In the genomic region with DNA sequence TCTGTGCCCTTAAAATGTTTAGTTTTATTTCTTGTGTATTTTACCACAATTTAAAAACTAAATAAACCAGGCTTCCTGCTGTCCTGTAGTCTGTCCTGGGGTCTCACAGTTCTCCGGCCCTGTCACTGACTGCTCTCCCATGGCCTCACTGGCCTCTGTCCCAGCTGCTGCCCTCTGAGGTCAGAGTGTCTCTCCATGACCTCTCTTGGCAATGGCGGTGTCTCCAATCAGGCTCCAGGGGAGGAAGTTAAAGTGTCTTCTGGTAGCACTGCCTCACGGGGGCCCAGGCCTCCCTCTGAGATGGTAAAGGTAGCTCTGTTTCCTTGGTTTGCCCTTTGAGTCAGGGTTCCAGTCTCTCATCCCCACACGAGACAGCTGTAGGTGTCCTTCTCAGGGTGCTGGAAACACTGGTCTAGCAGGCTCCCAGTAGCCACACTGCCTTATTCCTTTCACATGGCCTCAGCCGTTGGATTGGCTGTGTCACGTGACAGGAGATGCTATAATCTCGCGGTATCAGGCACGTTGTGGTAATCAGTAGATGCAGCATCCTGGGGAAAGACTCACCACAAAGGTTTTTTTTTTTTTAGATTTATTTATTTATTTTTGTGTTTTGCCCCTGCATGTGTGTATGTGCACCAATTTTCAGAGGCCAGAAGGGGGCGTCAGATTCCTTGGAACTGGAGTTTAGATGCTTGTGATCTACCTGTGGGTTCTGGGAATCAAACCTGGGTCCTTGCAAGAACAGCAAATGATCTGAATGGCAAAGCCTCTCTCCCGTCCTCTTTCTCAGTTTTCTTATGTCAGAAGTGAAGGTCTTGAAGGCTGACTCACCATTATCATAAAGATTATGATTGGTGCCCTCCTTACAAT, we compare ENCODE assay signal across 20 mouse cellular contexts. TPM values are rescaled to one million over a fixed set of nuclear protein-coding genes. Genes with fewer than 3 reads are reported as not detected.
DNase-seq lines count a peak whose midpoint lies in the region; ATAC-seq and TF ChIP-seq lines count a peak whose summit lies in the region.
"Had no signal": no experiment of that assay in that cellular context is flagged by ENCODE, and none has a peak within 500 bp of the region (broad histone marks: within the 10 kb centered on the region; RNA-seq: fewer than 3 reads in every experiment).

No protein-coding gene starts in this region.

- H3K27ac ChIP-seq in liver, embryonic 13.5 days, result no peak overlapping the region
- H3K27ac ChIP-seq in liver, postnatal 0 days (ENCODE audit: low read depth), result no peak overlapping the region
- H3K27ac ChIP-seq in stomach, postnatal 0 days (replicated peaks), result no peak overlapping the region
- H3K27ac ChIP-seq: forebrain, embryonic 15.5 days; midbrain, embryonic 12.5 days had no signal

- TF ChIP-seq EP300 in liver, postnatal 0 days (IDR thresholded peaks at IDR 0.05; ENCODE audit: low read depth), result no peak
- no peak for TF ChIP-seq EP300 in stomach, postnatal 0 days (optimal IDR thresholded peaks at IDR 0.05)

- 0 out of 2 replicates have a peak, but pooled peaks have one; percentile 13 for ATAC-seq in liver, embryonic 13.5 days (ENCODE audit: low read depth)
- no peak for ATAC-seq in liver, postnatal 0 days
- no peak for ATAC-seq in stomach, postnatal 0 days (ENCODE audit: low FRiP score, low TSS enrichment)
- ATAC-seq: forebrain, embryonic 15.5 days had no signal

- H3K27me3 ChIP-seq in liver, embryonic 13.5 days, result peaks cover 2% of the 10 kb centered on the region; the same call in 1 of the 2 replicates
- H3K27me3 ChIP-seq in liver, postnatal 0 days (ENCODE audit: insufficient read depth, low read length), result no peaks in the 10 kb centered on the region
- no peaks in the 10 kb centered on the region for H3K27me3 ChIP-seq in stomach, postnatal 0 days (ENCODE audit: control insufficient read depth, insufficient read depth, low read length)
- H3K27me3 ChIP-seq: forebrain, embryonic 15.5 days; midbrain, embryonic 12.5 days had no signal

- no peaks in the 10 kb centered on the region for H3K36me3 ChIP-seq in liver, embryonic 13.5 days
- H3K36me3 ChIP-seq in liver, postnatal 0 days (replicated peaks; ENCODE audit: insufficient read depth, low read length), result no peaks in the 10 kb centered on the region
- H3K36me3 ChIP-seq in stomach, postnatal 0 days (ENCODE audit: control insufficient read depth, insufficient read depth, low read length), result no peaks in the 10 kb centered on the region
- H3K36me3 ChIP-seq: forebrain, embryonic 15.5 days; midbrain, embryonic 12.5 days had no signal

- H3K4me1 ChIP-seq in liver, embryonic 13.5 days (replicated peaks), result peaks cover 12% of the 10 kb centered on the region
- H3K4me1 ChIP-seq in liver, postnatal 0 days (ENCODE audit: insufficient read depth), result no peaks in the 10 kb centered on the region
- H3K4me1 ChIP-seq in stomach, postnatal 0 days (replicated peaks; ENCODE audit: control insufficient read depth, insufficient read depth), result no peaks in the 10 kb centered on the region
- H3K4me1 ChIP-seq: forebrain, embryonic 15.5 days; midbrain, embryonic 12.5 days had no signal

- DNase-seq in adrenal gland, postnatal 14 days, result peak; percentile 28
- DNase-seq in adrenal gland, adult 8-10 months, result no peak
- no peak for DNase-seq in liver, embryonic 13.5 days
- no peak for DNase-seq in liver, postnatal 0 days
- DNase-seq in ZHBTc4 (ENCODE audit: low read depth, low spot score), result peak; percentile 75
- DNase-seq in stomach, postnatal 0 days (ENCODE audit: low spot score), result no peak
- no peak for DNase-seq in gastrocnemius, postnatal 36 days
- DNase-seq in gastrocnemius, postnatal 25 days, result no peak
- DNase-seq: B cell, adult 2 months; cerebellum, adult 9-11 months; gastrocnemius, postnatal 14 days; layer of hippocampus, postnatal 36 days; lung, postnatal 36 days; thymus, postnatal 4 days had no signal

- H3K4me3 ChIP-seq in liver, embryonic 13.5 days (replicated peaks), result no peak overlapping the region
- no peak overlapping the region for H3K4me3 ChIP-seq in liver, postnatal 0 days (ENCODE audit: low read depth, low read length)
- H3K4me3 ChIP-seq in stomach, postnatal 0 days (ENCODE audit: low read depth, low read length), result no peak overlapping the region
- H3K4me3 ChIP-seq: forebrain, embryonic 15.5 days; midbrain, embryonic 12.5 days had no signal

- intact Hi-C loops in gastrocnemius, postnatal 36 days (cut with DNase I), result no loop called here

- no peaks in the 10 kb centered on the region for H3K9me3 ChIP-seq in liver, embryonic 13.5 days (replicated peaks)
- H3K9me3 ChIP-seq in liver, postnatal 0 days (ENCODE audit: low read length), result no peaks in the 10 kb centered on the region
- H3K9me3 ChIP-seq in stomach, postnatal 0 days (ENCODE audit: control insufficient read depth, low read length), result no peaks in the 10 kb centered on the region
- H3K9me3 ChIP-seq: forebrain, embryonic 15.5 days had no signal

- WGBS in liver, embryonic 13.5 days (ENCODE audit: insufficient replicate concordance), result 55% methylated on average over 11 of the region's 11 CpGs
- WGBS in liver, postnatal 0 days (ENCODE audit: insufficient replicate concordance), result 67% methylated on average over 11 of the region's 11 CpGs
- 82% methylated on average over 11 of the region's 11 CpGs for WGBS in stomach, postnatal 0 days

- TF ChIP-seq CTCF in liver, postnatal 0 days (IDR thresholded peaks at IDR 0.05; ENCODE audit: low read depth), result no peak
- peak; percentile 19; the same call in 1 of the 2 replicates for TF ChIP-seq CTCF in stomach, postnatal 0 days (IDR thresholded peaks at IDR 0.05; ENCODE audit: low read depth)

- H3K9ac ChIP-seq in liver, embryonic 13.5 days, result no peak overlapping the region
- no peak overlapping the region for H3K9ac ChIP-seq in liver, postnatal 0 days (replicated peaks)
- no peak overlapping the region for H3K9ac ChIP-seq in stomach, postnatal 0 days (ENCODE audit: low read length)
- H3K9ac ChIP-seq: forebrain, embryonic 15.5 days; midbrain, embryonic 12.5 days had no signal

- no peak overlapping the region for H3K4me2 ChIP-seq in liver, embryonic 13.5 days
- no peak overlapping the region for H3K4me2 ChIP-seq in liver, postnatal 0 days (ENCODE audit: low read depth, low read length)
- H3K4me2 ChIP-seq in stomach, postnatal 0 days (replicated peaks; ENCODE audit: low read depth), result no peak overlapping the region
- H3K4me2 ChIP-seq: forebrain, embryonic 15.5 days; midbrain, embryonic 12.5 days had no signal

RNA-seq across cellular contexts. Expression of a gene that starts 48.4 kb away (rescaled TPM):
- 0.22 and 0.23 TPM in 2 replicates for total RNA-seq in adrenal gland, postnatal 14 days (2021)
- total RNA-seq in adrenal gland, adult 8-10 months (2022), result under 1 TPM in 2 of 4 experiments, not detected in 2; 0.14 to 0.20 TPM
- polyA plus RNA-seq in liver, embryonic 13.5 days (2015; fragmentation: Nextera tagmentation; extraction: Ambion mirVana), result not detected in 2 replicates
- polyA plus RNA-seq in liver, postnatal 0 days (2015; fragmentation: Nextera tagmentation; extraction: Ambion mirVana), result not detected in 2 replicates
- polyA plus RNA-seq in stomach, postnatal 0 days (2015; fragmentation: Nextera tagmentation; extraction: Ambion mirVana), result 12.0 and 12.5 TPM in 2 replicates
- total RNA-seq in gastrocnemius, postnatal 36 days (2021), result not detected
- not detected for total RNA-seq in gastrocnemius, postnatal 25 days (2021)
- total RNA-seq: gastrocnemius, postnatal 14 days; hematopoietic stem cell, adult 5-6 weeks; layer of hippocampus, postnatal 36 days; left cerebral cortex, postnatal 36 days had no signal
- polyA plus RNA-seq: forebrain, embryonic 15.5 days; midbrain, embryonic 12.5 days; neural tube, embryonic 11.5 days; spleen, adult 2 months had no signal

Comparison
In these comparisons a context has a peak if more than half of its experiments do, and no peak if none do; other contexts are left out.
1. DNase-seq: peak in adrenal gland, postnatal 14 days (single experiment) and ZHBTc4 (single experiment); none in adrenal gland, adult 8-10 months (single experiment), liver, embryonic 13.5 days (single experiment), liver, postnatal 0 days (single experiment), stomach, postnatal 0 days (single experiment), gastrocnemius, postnatal 36 days (0 of 2) and gastrocnemius, postnatal 25 days (single experiment).